Mouse (Mus musculus) layer of hippocampus, postnatal 10 days (tissue): ENCODE data around the gene Dmrtb1. TPM values are rescaled to one million over a fixed set of nuclear protein-coding genes. Genes with fewer than 3 reads are reported as not detected.

Experiments used
- microRNA-seq, 2 experiments: library from miRNA; unstranded; fragments of <30 nt; microRNA quantifications; one replicate each; pipeline ENCODE4 v1.2.0; 2021
- total RNA-seq, 2 experiments: library from RNA; stranded (reverse); gene quantifications; 2 replicates each; pipeline ENCODE4 v1.2.3; 2021

Dmrtb1 gene
- total RNA-seq, 2 experiments from 2014 or later, result 2.5 to 3.2 TPM

Small RNAs within 50 kb of the gene (microRNA-seq; reads per million reads assigned to microRNA genes)
- gene Gm25123, result 0 reads per million in 2 experiments

Other genes with a start within 250 kb of the Dmrtb1 start
- 1 to 10 TPM; 1.1 to 2.4 TPM for gene Glis1, start 249.6 kb downstream of the Dmrtb1 start, total RNA-seq
- gene Lrp8, start 118.0 kb upstream of the Dmrtb1 start, total RNA-seq, result 100 to 1,000 TPM; 171 TPM
- 10 to 100 TPM; 46.5 to 51.9 TPM for gene Magoh, start 195.5 kb upstream of the Dmrtb1 start, total RNA-seq
- gene 0610037L13Rik, start 205.6 kb upstream of the Dmrtb1 start, total RNA-seq, result 10 to 100 TPM; 65.2 to 73.8 TPM
- gene Cpt2, start 239.4 kb upstream of the Dmrtb1 start, total RNA-seq, result 1 to 10 TPM; 7.3 to 9.4 TPM